Mouse (Mus musculus) layer of hippocampus, adult 9-10 months (tissue): Measurements from ENCODE around the gene Plekhm2.

Source experiments
- DNase-seq: peaks from one replicate; pipeline ENCODE4 v3.0.0; 2022; ENCODE audit warnings: low spot score

Gene Plekhm2

GRCm38 (mm10) chr4:141664799-141665198 is at the start of gene Plekhm2:
Plekhm2 (minus strand) TSS chr4:141664899.
- no peak for DNase-seq

- no peak for DNase-seq
Observed at GRCm38 (mm10) chr4:141713598-141714142, 49.0 kb upstream of the Plekhm2 start.

GRCm38 (mm10) chr4:141711250-141711649 is 46.6 kb upstream of the Plekhm2 start:
- no peak for DNase-seq

GRCm38 (mm10) chr4:141708971-141709370 is 44.3 kb upstream of the Plekhm2 start:
- DNase-seq: no peak

GRCm38 (mm10) chr4:141708005-141708404 is 43.3 kb upstream of the Plekhm2 start:
- no peak for DNase-seq

GRCm38 (mm10) chr4:141705331-141705730 is 40.6 kb upstream of the Plekhm2 start:
- DNase-seq: peak; percentile 65

- no peak for DNase-seq
Observed at GRCm38 (mm10) chr4:141704625-141705024, 39.9 kb upstream of the Plekhm2 start.

GRCm38 (mm10) chr4:141694719-141695118 is 30.0 kb upstream of the Plekhm2 start:
- DNase-seq: no peak

GRCm38 (mm10) chr4:141688505-141688904 is 23.8 kb upstream of the Plekhm2 start:
- DNase-seq: no peak

- no peak for DNase-seq
Observed at GRCm38 (mm10) chr4:141686525-141686924, 21.8 kb upstream of the Plekhm2 start.

- DNase-seq: no peak
Observed at GRCm38 (mm10) chr4:141686093-141686492, 21.4 kb upstream of the Plekhm2 start.

GRCm38 (mm10) chr4:141685499-141685898 is 20.8 kb upstream of the Plekhm2 start, which contains the start of gene Rsc1a1:
Rsc1a1 (minus strand) TSS chr4:141685599.
- DNase-seq: no peak

- DNase-seq: no peak
Observed at GRCm38 (mm10) chr4:141682706-141683230, 18.1 kb upstream of the Plekhm2 start.

GRCm38 (mm10) chr4:141681767-141682166 is 17.1 kb upstream of the Plekhm2 start:
- DNase-seq: no peak

- no peak for DNase-seq
Observed at GRCm38 (mm10) chr4:141680892-141681291, 16.2 kb upstream of the Plekhm2 start.

GRCm38 (mm10) chr4:141679016-141679415 is 14.3 kb upstream of the Plekhm2 start:
- no peak for DNase-seq

GRCm38 (mm10) chr4:141676462-141676979 is 11.8 kb upstream of the Plekhm2 start:
- no peak for DNase-seq

GRCm38 (mm10) chr4:141672325-141672724 is 7.6 kb upstream of the Plekhm2 start:
- DNase-seq: no peak

- DNase-seq: no peak
Observed at GRCm38 (mm10) chr4:141671389-141671788, 6.7 kb upstream of the Plekhm2 start.

- DNase-seq: no peak
Observed at GRCm38 (mm10) chr4:141669898-141670712, 5.4 kb upstream of the Plekhm2 start.

- no peak for DNase-seq
Observed at GRCm38 (mm10) chr4:141664011-141664745, 521 bp downstream of the Plekhm2 start.
